Comparison of ENCODE assay signal across 12 mouse cellular contexts in the genomic region with DNA sequence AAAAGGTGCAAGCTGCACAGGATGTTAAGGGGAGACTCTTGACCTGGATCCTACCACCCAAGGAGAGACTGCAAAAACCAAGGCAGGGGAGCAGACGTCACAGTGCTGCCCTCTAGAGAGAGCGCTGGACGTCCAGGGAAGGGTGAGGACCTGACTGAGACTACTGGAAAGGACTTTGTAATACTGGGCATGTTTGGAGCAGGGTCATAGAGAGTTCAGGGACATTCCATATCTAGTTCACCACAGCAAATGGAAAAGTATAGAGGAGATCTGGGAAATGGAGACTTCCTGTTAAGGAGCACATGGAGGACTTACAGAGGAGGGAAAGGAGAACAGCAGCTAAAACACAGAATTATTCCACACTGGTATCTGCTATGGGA. TPM values are rescaled to one million over a fixed set of nuclear protein-coding genes. Genes with fewer than 3 reads are reported as not detected.
DNase-seq lines count a peak whose midpoint lies in the region; ATAC-seq and TF ChIP-seq lines count a peak whose summit lies in the region.
"Had no signal": no experiment of that assay in that cellular context is flagged by ENCODE, and none has a peak within 500 bp of the region (broad histone marks: within the 10 kb centered on the region; RNA-seq: fewer than 3 reads in every experiment).

No protein-coding gene starts in this region.

- 15% methylated on average over 3 of the region's 3 CpGs for WGBS in heart, embryonic 16.5 days

- peak; percentile 6 for TF ChIP-seq CTCF in ES-Bruce4 (IDR thresholded peaks at IDR 0.05; ENCODE audit: low read depth, low read length)
- 0 out of 2 replicates have a peak, but pooled peaks have one; percentile 3 for TF ChIP-seq CTCF in bone marrow macrophage, adult 2 months (IDR thresholded peaks at IDR 0.05; ENCODE audit: low read depth, low read length)

- H3K27ac ChIP-seq in heart, embryonic 16.5 days (ENCODE audit: low read length), result peak overlapping the region; percentile 72
- H3K27ac ChIP-seq in ES-Bruce4 (ENCODE audit: insufficient read depth, low read length), result no peak overlapping the region
- peak overlapping the region; percentile 82 for H3K27ac ChIP-seq in bone marrow macrophage, adult 2 months (ENCODE audit: insufficient read depth, low read depth, low read length)
- H3K27ac ChIP-seq: forebrain, embryonic 12.5 days; stomach, embryonic 15.5 days had no signal

- peak overlapping the region; percentile 43 for H3K9ac ChIP-seq in heart, embryonic 16.5 days (ENCODE audit: low read length)
- H3K9ac ChIP-seq in ES-Bruce4 (ENCODE audit: low read depth, poor library complexity, severe bottlenecking), result no peak overlapping the region
- H3K9ac ChIP-seq: forebrain, embryonic 12.5 days; stomach, embryonic 15.5 days had no signal

- no peak for TF ChIP-seq POLR2A in ES-Bruce4 (IDR thresholded peaks at IDR 0.05; ENCODE audit: insufficient read depth, low read length)
- no peak for TF ChIP-seq POLR2A in bone marrow macrophage, adult 2 months (IDR thresholded peaks at IDR 0.05; ENCODE audit: borderline replicate concordance, low read depth, low read length)

- no peaks in the 10 kb centered on the region for H3K9me3 ChIP-seq in heart, embryonic 16.5 days (replicated peaks; ENCODE audit: control insufficient read depth, low read length)
- no peaks in the 10 kb centered on the region for H3K9me3 ChIP-seq in ES-Bruce4 (replicated peaks; ENCODE audit: control insufficient read depth, insufficient read depth, low read length, poor library complexity, severe bottlenecking)
- H3K9me3 ChIP-seq: forebrain, embryonic 12.5 days; stomach, embryonic 15.5 days had no signal

- no peak overlapping the region for H3K4me3 ChIP-seq in heart, embryonic 16.5 days (ENCODE audit: low read length)
- H3K4me3 ChIP-seq in ES-Bruce4 (ENCODE audit: low read depth, low read length), result no peak overlapping the region
- no peak overlapping the region for H3K4me3 ChIP-seq in bone marrow macrophage, adult 2 months (ENCODE audit: insufficient read depth, low read length)
- H3K4me3 ChIP-seq: forebrain, embryonic 12.5 days; stomach, embryonic 15.5 days had no signal

- DNase-seq in heart, postnatal 14 days, result no peak
- DNase-seq in kidney, postnatal 10 days, result peak; percentile 57
- DNase-seq in cerebellum, adult 11 months, result no peak
- DNase-seq in thymus, postnatal 4 days, result no peak
- DNase-seq: adrenal gland, adult 8-10 months; cerebellum, adult 18-20 months; embryo, embryonic 11 days had no signal

- peaks cover 11% of the 10 kb centered on the region for H3K36me3 ChIP-seq in heart, embryonic 16.5 days (ENCODE audit: control insufficient read depth, insufficient read depth)
- H3K36me3 ChIP-seq in ES-Bruce4 (ENCODE audit: control insufficient read depth, insufficient read depth, low read length, poor library complexity, severe bottlenecking), result no peaks in the 10 kb centered on the region
- H3K36me3 ChIP-seq: forebrain, embryonic 12.5 days; stomach, embryonic 15.5 days had no signal

- intact Hi-C loops in heart, postnatal 14 days (cut with DNase I), result loop anchor here (2.0 kb wide), 1 partner anchor 19 kb away; no protein-coding TSS in a partner anchor

- no peak for ATAC-seq in heart, embryonic 16.5 days (replicated peaks; ENCODE audit: extremely low read depth, insufficient read depth, low FRiP score)

- H3K27me3 ChIP-seq in heart, embryonic 16.5 days (ENCODE audit: control insufficient read depth, insufficient read depth, low read length), result no peaks in the 10 kb centered on the region
- no peaks in the 10 kb centered on the region for H3K27me3 ChIP-seq in ES-Bruce4 (ENCODE audit: control insufficient read depth, insufficient read depth, low read length, poor library complexity, severe bottlenecking)
- H3K27me3 ChIP-seq: forebrain, embryonic 12.5 days; stomach, embryonic 15.5 days had no signal

- no peak for TF ChIP-seq EP300 in ES-Bruce4 (IDR thresholded peaks at IDR 0.05; ENCODE audit: insufficient read depth, low read depth, low read length)

- H3K4me2 ChIP-seq in heart, embryonic 16.5 days (ENCODE audit: low read depth, low read length), result no peak overlapping the region
- H3K4me2 ChIP-seq: forebrain, embryonic 12.5 days; stomach, embryonic 15.5 days had no signal

- H3K4me1 ChIP-seq in heart, embryonic 16.5 days (ENCODE audit: control insufficient read depth, insufficient read depth, low read length), result peaks cover 88% of the 10 kb centered on the region
- H3K4me1 ChIP-seq in ES-Bruce4 (ENCODE audit: control insufficient read depth, insufficient read depth, low read length), result no peaks in the 10 kb centered on the region
- H3K4me1 ChIP-seq in bone marrow macrophage, adult 2 months (ENCODE audit: control insufficient read depth, insufficient read depth, low read length), result peaks cover 68% of the 10 kb centered on the region
- H3K4me1 ChIP-seq: forebrain, embryonic 12.5 days had no signal

RNA-seq across cellular contexts. Expression of gene Rcsd1, which starts 29.9 kb away (rescaled TPM):
- polyA plus RNA-seq in heart, embryonic 16.5 days (2015; fragmentation: Nextera tagmentation; extraction: Ambion mirVana), result 99.3 and 111 TPM in 2 replicates
- 100 to 1,000 TPM; 103 to 109 TPM for total RNA-seq in heart, postnatal 14 days (2021)
- 2.0 and 2.7 TPM in 2 replicates for polyA plus RNA-seq in ES-Bruce4 (2011; ENCODE audit: insufficient read depth, insufficient read length, low read depth, missing spikeins)
- polyA plus RNA-seq in bone marrow macrophage, adult 2 months (2012; ENCODE audit: insufficient read depth, insufficient read length, missing spikeins), result 59.7 and 60.3 TPM in 2 replicates

RNA-seq across cellular contexts. Expression of gene Mpzl1, which starts 45.3 kb away (rescaled TPM):
- polyA plus RNA-seq in heart, embryonic 16.5 days (2015; fragmentation: Nextera tagmentation; extraction: Ambion mirVana), result 95.3 and 104 TPM in 2 replicates
- 10 to 100 TPM; 33.3 to 34.1 TPM for total RNA-seq in heart, postnatal 14 days (2021)
- polyA plus RNA-seq in ES-Bruce4 (2011; ENCODE audit: insufficient read depth, insufficient read length, low read depth, missing spikeins), result 119 and 122 TPM in 2 replicates
- 2.8 and 5.4 TPM in 2 replicates for polyA plus RNA-seq in bone marrow macrophage, adult 2 months (2012; ENCODE audit: insufficient read depth, insufficient read length, missing spikeins)

Comparison
In these comparisons a context has a peak if more than half of its experiments do, and no peak if none do; other contexts are left out.
1. RNA of gene Rcsd1, which starts 29.9 kb away (polyA plus RNA-seq): 99.3 to 111 TPM in heart, embryonic 16.5 days and 59.7 to 60.3 TPM in bone marrow macrophage, adult 2 months; 2.0 to 2.7 TPM in ES-Bruce4; every median in the first group is over 10 times any median in the second.
2. RNA of gene Mpzl1, which starts 45.3 kb away (polyA plus RNA-seq): 119 to 122 TPM in ES-Bruce4 and 95.3 to 104 TPM in heart, embryonic 16.5 days; 2.8 to 5.4 TPM in bone marrow macrophage, adult 2 months; every median in the first group is over 10 times any median in the second.